In the genomic region with DNA sequence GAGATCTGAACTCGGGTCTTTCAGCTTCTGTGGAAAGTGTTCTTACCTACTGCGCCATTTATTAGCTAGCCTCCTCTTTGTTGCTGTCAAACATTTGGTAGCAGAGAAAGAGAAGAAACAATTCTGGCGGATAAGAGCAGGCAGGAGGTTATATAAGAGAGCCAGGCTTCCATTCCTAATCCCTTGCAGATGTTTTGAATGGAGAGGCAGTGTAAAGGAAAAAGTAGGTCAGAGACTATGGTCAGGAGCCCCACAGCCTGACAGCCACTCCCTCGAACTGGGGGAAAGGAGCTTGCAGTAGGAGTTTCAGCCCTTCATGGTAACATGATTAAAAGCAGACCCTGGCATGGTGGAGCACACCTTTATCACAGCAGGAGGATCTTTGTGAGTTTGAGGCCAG, we compare ENCODE assay signal across 25 mouse cellular contexts. TPM values are rescaled to one million over a fixed set of nuclear protein-coding genes. Genes with fewer than 3 reads are reported as not detected.
A peak's percentile ranks its signal among the peaks of the same experiment; 100 is the strongest.
DNase-seq lines count a peak whose midpoint lies in the region; ATAC-seq lines count a peak whose summit lies in the region.
"Had no signal": no experiment of that assay in that cellular context is flagged by ENCODE, and none has a peak within 500 bp of the region (broad histone marks: within the 10 kb centered on the region; RNA-seq: fewer than 3 reads in every experiment).

No protein-coding gene starts in this region.

- no peak overlapping the region for H3K4me3 ChIP-seq in forebrain, embryonic 12.5 days (replicated peaks)
- H3K4me3 ChIP-seq in forebrain, embryonic 14.5 days (ENCODE audit: low read depth, low read length) = no peak overlapping the region
- no peak overlapping the region for H3K4me3 ChIP-seq in embryonic facial prominence, embryonic 14.5 days (ENCODE audit: low read depth, low read length)
- no peak overlapping the region for H3K4me3 ChIP-seq in limb, embryonic 15.5 days
- no peak overlapping the region for H3K4me3 ChIP-seq in heart, embryonic 12.5 days
- H3K4me3 ChIP-seq: hindbrain, embryonic 15.5 days; intestine, embryonic 15.5 days; left cerebral cortex, adult 2 months; midbrain, embryonic 15.5 days; neural tube, embryonic 15.5 days had no signal

- no peak overlapping the region for H3K9ac ChIP-seq in forebrain, embryonic 12.5 days
- no peak overlapping the region for H3K9ac ChIP-seq in forebrain, embryonic 14.5 days (ENCODE audit: low read length)
- no peak overlapping the region for H3K9ac ChIP-seq in embryonic facial prominence, embryonic 14.5 days (ENCODE audit: low read depth, low read length)
- no peak overlapping the region for H3K9ac ChIP-seq in limb, embryonic 15.5 days
- H3K9ac ChIP-seq in heart, embryonic 12.5 days = no peak overlapping the region
- H3K9ac ChIP-seq: hindbrain, embryonic 15.5 days; intestine, embryonic 15.5 days; midbrain, embryonic 15.5 days; neural tube, embryonic 15.5 days had no signal

- WGBS in forebrain, embryonic 12.5 days = 34% methylated on average over 4 of the region's 4 CpGs
- 50% methylated on average over 4 of the region's 4 CpGs for WGBS in forebrain, embryonic 14.5 days
- 43% methylated on average over 4 of the region's 4 CpGs for WGBS in embryonic facial prominence, embryonic 14.5 days
- 39% methylated on average over 4 of the region's 4 CpGs for WGBS in limb, embryonic 15.5 days
- 75% methylated on average over 4 of the region's 4 CpGs for WGBS in heart, embryonic 12.5 days

- no peak overlapping the region for H3K4me2 ChIP-seq in forebrain, embryonic 12.5 days
- H3K4me2 ChIP-seq in forebrain, embryonic 14.5 days (ENCODE audit: low read length) = no peak overlapping the region
- no peak overlapping the region for H3K4me2 ChIP-seq in embryonic facial prominence, embryonic 14.5 days (ENCODE audit: low read depth, low read length)
- no peak overlapping the region for H3K4me2 ChIP-seq in limb, embryonic 15.5 days
- H3K4me2 ChIP-seq in heart, embryonic 12.5 days = no peak overlapping the region
- H3K4me2 ChIP-seq: hindbrain, embryonic 15.5 days; intestine, embryonic 15.5 days; midbrain, embryonic 15.5 days; neural tube, embryonic 15.5 days had no signal

- H3K9me3 ChIP-seq in forebrain, embryonic 12.5 days = no peaks in the 10 kb centered on the region
- H3K9me3 ChIP-seq in forebrain, embryonic 14.5 days (replicated peaks; ENCODE audit: control insufficient read depth, low read length) = no peaks in the 10 kb centered on the region
- no peaks in the 10 kb centered on the region for H3K9me3 ChIP-seq in embryonic facial prominence, embryonic 14.5 days (ENCODE audit: control insufficient read depth, low read length)
- no peaks in the 10 kb centered on the region for H3K9me3 ChIP-seq in limb, embryonic 15.5 days
- no peaks in the 10 kb centered on the region for H3K9me3 ChIP-seq in heart, embryonic 12.5 days (replicated peaks)
- H3K9me3 ChIP-seq: hindbrain, embryonic 15.5 days; intestine, embryonic 15.5 days; midbrain, embryonic 15.5 days; neural tube, embryonic 15.5 days had no signal

- no peaks in the 10 kb centered on the region for H3K27me3 ChIP-seq in forebrain, embryonic 12.5 days
- H3K27me3 ChIP-seq in forebrain, embryonic 14.5 days (replicated peaks; ENCODE audit: control insufficient read depth, insufficient read depth, low read length) = no peaks in the 10 kb centered on the region
- no peaks in the 10 kb centered on the region for H3K27me3 ChIP-seq in embryonic facial prominence, embryonic 14.5 days (replicated peaks; ENCODE audit: control insufficient read depth, insufficient read depth, low read length)
- H3K27me3 ChIP-seq in limb, embryonic 15.5 days = no peaks in the 10 kb centered on the region
- H3K27me3 ChIP-seq in heart, embryonic 12.5 days (replicated peaks) = no peaks in the 10 kb centered on the region
- H3K27me3 ChIP-seq: hindbrain, embryonic 15.5 days; intestine, embryonic 15.5 days; midbrain, embryonic 15.5 days; neural tube, embryonic 15.5 days had no signal

- peaks cover 25% of the 10 kb centered on the region for H3K36me3 ChIP-seq in forebrain, embryonic 12.5 days (replicated peaks)
- H3K36me3 ChIP-seq in forebrain, embryonic 14.5 days (ENCODE audit: control insufficient read depth, insufficient read depth, low read length) = peaks cover 14% of the 10 kb centered on the region
- H3K36me3 ChIP-seq in embryonic facial prominence, embryonic 14.5 days (ENCODE audit: control insufficient read depth, insufficient read depth, low read length) = peaks cover 23% of the 10 kb centered on the region
- peaks cover 24% of the 10 kb centered on the region for H3K36me3 ChIP-seq in limb, embryonic 15.5 days
- peaks cover 24% of the 10 kb centered on the region for H3K36me3 ChIP-seq in heart, embryonic 12.5 days
- H3K36me3 ChIP-seq: hindbrain, embryonic 15.5 days had no signal

- DNase-seq in forebrain, embryonic 14.5 days (ENCODE audit: low spot score) = no peak
- peak; percentile 70 for DNase-seq in adipocyte (ENCODE audit: low spot score)
- DNase-seq in embryonic facial prominence, embryonic 14.5 days (ENCODE audit: low spot score) = peak; percentile 38
- DNase-seq in spleen, postnatal 14 days (ENCODE audit: low spot score in 2 of 2) = no peak
- DNase-seq: B cell, adult 2 months; cerebellum, adult 8-10 months; gastrocnemius, postnatal 10 days; heart, adult 11 months; heart, postnatal 36 days; kidney, adult 9 months; kidney, postnatal 25 days; lung, adult 2 months; lung, postnatal 36 days; thymus, postnatal 25 days had no signal

- peaks cover 17% of the 10 kb centered on the region; the same call in 1 of the 2 replicates for H3K4me1 ChIP-seq in forebrain, embryonic 12.5 days
- no peaks in the 10 kb centered on the region for H3K4me1 ChIP-seq in forebrain, embryonic 14.5 days (ENCODE audit: control insufficient read depth, insufficient read depth, low read length)
- peaks cover 19% of the 10 kb centered on the region for H3K4me1 ChIP-seq in embryonic facial prominence, embryonic 14.5 days (ENCODE audit: control insufficient read depth, insufficient read depth, low read length)
- H3K4me1 ChIP-seq in limb, embryonic 15.5 days = peaks cover 9% of the 10 kb centered on the region
- peaks cover 13% of the 10 kb centered on the region for H3K4me1 ChIP-seq in heart, embryonic 12.5 days (replicated peaks)
- H3K4me1 ChIP-seq: intestine, embryonic 15.5 days had no signal

- ATAC-seq in forebrain, embryonic 12.5 days (ENCODE audit: low FRiP score) = no peak
- ATAC-seq in forebrain, embryonic 14.5 days = no peak
- ATAC-seq in embryonic facial prominence, embryonic 14.5 days (ENCODE audit: low read depth) = no peak
- no peak for ATAC-seq in limb, embryonic 15.5 days (ENCODE audit: insufficient number of reproducible peaks, low FRiP score, low TSS enrichment, low read depth)
- ATAC-seq in heart, embryonic 12.5 days (ENCODE audit: insufficient number of reproducible peaks, low FRiP score) = no peak
- ATAC-seq: intestine, embryonic 15.5 days; midbrain, embryonic 15.5 days had no signal

- H3K27ac ChIP-seq in forebrain, embryonic 12.5 days = peak overlapping the region; percentile 65
- no peak overlapping the region for H3K27ac ChIP-seq in forebrain, embryonic 14.5 days (ENCODE audit: low read depth, low read length)
- peak overlapping the region; percentile 56 for H3K27ac ChIP-seq in embryonic facial prominence, embryonic 14.5 days (replicated peaks; ENCODE audit: low read depth, low read length)
- H3K27ac ChIP-seq in limb, embryonic 15.5 days = peak overlapping the region; percentile 57; the same call in 1 of the 2 replicates
- no peak overlapping the region for H3K27ac ChIP-seq in heart, embryonic 12.5 days (ENCODE audit: poor library complexity, severe bottlenecking)
- H3K27ac ChIP-seq: hindbrain, embryonic 15.5 days; intestine, embryonic 15.5 days; left cerebral cortex, adult 2 months; midbrain, embryonic 15.5 days; neural tube, embryonic 15.5 days had no signal

RNA-seq across cellular contexts. Expression of a gene that starts 4.5 kb away (rescaled TPM):
- polyA plus RNA-seq in forebrain, embryonic 12.5 days (2016; fragmentation: Nextera tagmentation; extraction: Ambion mirVana) = 74.7 and 77.3 TPM in 2 replicates
- polyA plus RNA-seq in forebrain, embryonic 14.5 days (2014; fragmentation: Nextera tagmentation; extraction: Ambion mirVana) = 27.2 and 28.3 TPM in 2 replicates
- polyA plus RNA-seq in embryonic facial prominence, embryonic 14.5 days (2014; fragmentation: Nextera tagmentation; extraction: Ambion mirVana) = 35.4 and 53.3 TPM in 2 replicates
- polyA plus RNA-seq in limb, embryonic 15.5 days (2015; fragmentation: Nextera tagmentation; extraction: Ambion mirVana) = 46.2 and 46.9 TPM in 2 replicates
- polyA plus RNA-seq in heart, embryonic 12.5 days (2016; fragmentation: Nextera tagmentation; extraction: Ambion mirVana) = 37.6 and 44.5 TPM in 2 replicates

RNA-seq across cellular contexts. Expression of a gene that starts 10.7 kb away (rescaled TPM):
- 0.18 and 0.42 TPM in 2 replicates for polyA plus RNA-seq in forebrain, embryonic 12.5 days (2016; fragmentation: Nextera tagmentation; extraction: Ambion mirVana)
- polyA plus RNA-seq in forebrain, embryonic 14.5 days (2014; fragmentation: Nextera tagmentation; extraction: Ambion mirVana) = 0.19 and 0.22 TPM in 2 replicates
- polyA plus RNA-seq in embryonic facial prominence, embryonic 14.5 days (2014; fragmentation: Nextera tagmentation; extraction: Ambion mirVana) = 0.15 and 0.35 TPM in 2 replicates
- 0.12 and 0.26 TPM in 2 replicates for polyA plus RNA-seq in limb, embryonic 15.5 days (2015; fragmentation: Nextera tagmentation; extraction: Ambion mirVana)
- not detected in 2 replicates for polyA plus RNA-seq in heart, embryonic 12.5 days (2016; fragmentation: Nextera tagmentation; extraction: Ambion mirVana)
- polyA plus RNA-seq: frontal cortex, adult 2 months; heart, embryonic 14.5 days; hindbrain, embryonic 15.5 days; liver, adult 2 months; lung, adult 2 months; neural tube, embryonic 15.5 days had no signal

RNA-seq across cellular contexts. Expression of a gene that starts 17.6 kb away (rescaled TPM):
- 0.54 and 0.87 TPM in 2 replicates for polyA plus RNA-seq in forebrain, embryonic 12.5 days (2016; fragmentation: Nextera tagmentation; extraction: Ambion mirVana)
- polyA plus RNA-seq in forebrain, embryonic 14.5 days (2014; fragmentation: Nextera tagmentation; extraction: Ambion mirVana) = 0.30 TPM in 1 of 2 replicates, not detected in the other
- 0.24 and 0.30 TPM in 2 replicates for polyA plus RNA-seq in embryonic facial prominence, embryonic 14.5 days (2014; fragmentation: Nextera tagmentation; extraction: Ambion mirVana)
- 0.25 and 0.47 TPM in 2 replicates for polyA plus RNA-seq in limb, embryonic 15.5 days (2015; fragmentation: Nextera tagmentation; extraction: Ambion mirVana)
- polyA plus RNA-seq in heart, embryonic 12.5 days (2016; fragmentation: Nextera tagmentation; extraction: Ambion mirVana) = 0.20 and 0.31 TPM in 2 replicates
- polyA plus RNA-seq: frontal cortex, adult 2 months; heart, embryonic 14.5 days; midbrain, embryonic 15.5 days; neural tube, embryonic 15.5 days had no signal

RNA-seq across cellular contexts. Expression of a gene that starts 24.7 kb away (rescaled TPM):
- 21.1 and 21.8 TPM in 2 replicates for polyA plus RNA-seq in forebrain, embryonic 12.5 days (2016; fragmentation: Nextera tagmentation; extraction: Ambion mirVana)
- 22.8 and 23.8 TPM in 2 replicates for polyA plus RNA-seq in forebrain, embryonic 14.5 days (2014; fragmentation: Nextera tagmentation; extraction: Ambion mirVana)
- 30.8 and 35.8 TPM in 2 replicates for polyA plus RNA-seq in embryonic facial prominence, embryonic 14.5 days (2014; fragmentation: Nextera tagmentation; extraction: Ambion mirVana)
- polyA plus RNA-seq in limb, embryonic 15.5 days (2015; fragmentation: Nextera tagmentation; extraction: Ambion mirVana) = 34.2 and 36.3 TPM in 2 replicates
- polyA plus RNA-seq in heart, embryonic 12.5 days (2016; fragmentation: Nextera tagmentation; extraction: Ambion mirVana) = 35.7 and 36.4 TPM in 2 replicates

RNA-seq across cellular contexts. Expression of a gene that starts 32.1 kb away (rescaled TPM):
- not detected in 2 replicates for polyA plus RNA-seq in forebrain, embryonic 12.5 days (2016; fragmentation: Nextera tagmentation; extraction: Ambion mirVana)
- not detected in 2 replicates for polyA plus RNA-seq in forebrain, embryonic 14.5 days (2014; fragmentation: Nextera tagmentation; extraction: Ambion mirVana)
- polyA plus RNA-seq in embryonic facial prominence, embryonic 14.5 days (2014; fragmentation: Nextera tagmentation; extraction: Ambion mirVana) = not detected in 2 replicates
- polyA plus RNA-seq in limb, embryonic 15.5 days (2015; fragmentation: Nextera tagmentation; extraction: Ambion mirVana) = 0.22 and 0.27 TPM in 2 replicates
- 0.45 TPM in 1 of 2 replicates, not detected in the other for polyA plus RNA-seq in heart, embryonic 12.5 days (2016; fragmentation: Nextera tagmentation; extraction: Ambion mirVana)
- polyA plus RNA-seq: heart, embryonic 14.5 days; midbrain, embryonic 15.5 days; neural tube, embryonic 15.5 days had no signal

Comparison
In these comparisons a context has a peak if more than half of its experiments do, and no peak if none do; other contexts are left out.
1. H3K27ac ChIP-seq: peak in forebrain, embryonic 12.5 days (single experiment), embryonic facial prominence, embryonic 14.5 days (single experiment) and limb, embryonic 15.5 days (single experiment); none in forebrain, embryonic 14.5 days (single experiment) and heart, embryonic 12.5 days (single experiment).
2. DNase-seq: peak in adipocyte (single experiment) and embryonic facial prominence, embryonic 14.5 days (single experiment); none in forebrain, embryonic 14.5 days (single experiment) and spleen, postnatal 14 days (0 of 2).